Mouse (Mus musculus) left cerebral cortex, adult 2 months (tissue): ENCODE results near the gene Rapsn. TPM values are rescaled to one million over a fixed set of nuclear protein-coding genes. Genes with fewer than 3 reads are reported as not detected.
"Not testable (repeated sequence)": the region's sequence is repeated elsewhere in the genome, so short reads cannot be mapped to it uniquely, and the experiment has no call there.

Experiments used
- DNase-seq, 2 experiments: peaks; one replicate each; pipeline ENCODE4 v3.0.0; 2021 to 2022; ENCODE audit warnings: low spot score in 2 of 2, mixed read lengths in 1 of 2; ENCODE audit errors: extremely low spot score in 1 of 2
- H3K27ac ChIP-seq: fragments of 200-600 bp; 2 replicates; pipeline ENCODE4 v1.8.1; 2022
- H3K4me3 ChIP-seq: fragments of 200-600 bp; 2 replicates; pipeline ENCODE4 v1.8.1; 2022
- CTCF ChIP-seq: fragments of 200-600 bp; IDR thresholded peaks from 2 replicates; pipeline ENCODE4 v1.8.1; 2022; ENCODE audit warnings: antibody characterized with exemption, mild to moderate bottlenecking, moderate library complexity
- intact Hi-C: fragments of 180-260 bp; cut with DNase I; formaldehyde crosslinking; loops from one replicate; pipeline ENCODE4 v1.15.1; 2025
- long read RNA-seq, 2 experiments: library from polyadenylated mRNA; stranded (forward); transcript quantifications; one replicate each; pipeline ENCODE4 v2.0.0; 2021; ENCODE audit warnings: borderline mapping rate in 2 of 2
- total RNA-seq, 2 experiments: library from RNA; stranded (reverse); gene quantifications; 2 replicates each; pipeline ENCODE4 v1.2.3; 2021

Gene Rapsn
- total RNA-seq, result under 1 TPM; 0.44 to 0.57 TPM
- long read RNA-seq, experiment 1, result 0 reads
- long read RNA-seq, experiment 2, result 0 reads

DNA sequence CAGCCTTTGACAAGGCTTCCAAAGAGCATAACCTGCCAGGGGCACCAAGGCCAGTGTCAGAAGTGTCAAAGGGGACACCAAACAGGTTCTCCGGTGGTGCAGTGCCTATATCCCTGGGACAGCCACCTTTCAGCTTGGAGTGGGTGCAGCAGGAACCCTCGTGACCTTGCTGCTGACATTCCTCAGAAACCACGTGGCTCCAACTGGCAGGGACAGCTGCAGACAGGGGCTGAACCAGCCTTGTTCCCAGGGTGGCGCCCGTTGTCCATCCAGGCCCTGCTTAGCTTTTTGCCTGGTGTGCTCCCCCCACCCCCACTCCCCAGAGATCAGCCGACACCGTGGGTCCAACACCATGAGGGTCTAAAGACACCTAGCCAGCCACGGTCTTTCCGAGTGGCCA lies at the start of gene Rapsn:
Gene Rapsn (plus strand): TSS at position 236 of the 400 bp plus-strand sequence.
- no peak for TF ChIP-seq CTCF
- Histone ChIP-seq H3K4me3 (no peak within 1 kb of the TSS), H3K27ac (no peak within 1 kb of the TSS)
- intact Hi-C loops, result no loop called here
- DNase-seq, result no peak

- DNase-seq, result no peak
- no peak overlapping the region for H3K4me3 ChIP-seq
- intact Hi-C loops, result no loop called here
- H3K27ac ChIP-seq, result peak overlapping the region; percentile 69
- TF ChIP-seq CTCF, result no peak
Measured at GRCm38 (mm10) chr2:90986055-90986454, 49.4 kb upstream of the Rapsn start.

- TF ChIP-seq CTCF, result no peak
Measured at GRCm38 (mm10) chr2:91008536-91008935, 26.9 kb upstream of the Rapsn start.

DNA sequence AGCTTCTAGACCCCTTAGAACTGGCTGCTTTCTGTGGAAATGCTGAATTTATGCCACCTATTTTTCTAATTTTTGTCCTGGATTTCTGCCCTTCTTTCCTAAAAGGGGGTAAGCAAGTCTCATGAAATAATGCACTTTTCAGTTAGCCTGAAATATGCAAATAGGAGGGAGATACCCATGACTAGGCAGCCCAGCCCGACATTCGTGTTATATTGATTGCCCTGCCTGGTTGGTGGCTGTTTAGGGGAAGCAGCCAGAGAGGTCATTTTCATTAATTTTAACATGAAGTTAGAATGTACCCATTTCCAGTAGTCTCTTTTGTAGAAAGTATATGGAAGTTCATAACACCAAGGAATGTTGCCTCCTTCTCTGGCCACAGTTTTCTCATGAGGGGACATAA lies 21.5 kb upstream of the Rapsn start:
- no peak for DNase-seq
- peak overlapping the region; percentile 52; the same call in 1 of the 2 replicates for H3K27ac ChIP-seq
- intact Hi-C loops, result no loop called here
- no peak for TF ChIP-seq CTCF
- H3K4me3 ChIP-seq, result no peak overlapping the region

More at GRCm38 (mm10) chr2:91008536-91008935, 26.9 kb upstream of the Rapsn start:
- intact Hi-C loops, result no loop called here
- H3K27ac ChIP-seq, result no peak overlapping the region
- DNase-seq, result no peak
- no peak overlapping the region for H3K4me3 ChIP-seq

DNA sequence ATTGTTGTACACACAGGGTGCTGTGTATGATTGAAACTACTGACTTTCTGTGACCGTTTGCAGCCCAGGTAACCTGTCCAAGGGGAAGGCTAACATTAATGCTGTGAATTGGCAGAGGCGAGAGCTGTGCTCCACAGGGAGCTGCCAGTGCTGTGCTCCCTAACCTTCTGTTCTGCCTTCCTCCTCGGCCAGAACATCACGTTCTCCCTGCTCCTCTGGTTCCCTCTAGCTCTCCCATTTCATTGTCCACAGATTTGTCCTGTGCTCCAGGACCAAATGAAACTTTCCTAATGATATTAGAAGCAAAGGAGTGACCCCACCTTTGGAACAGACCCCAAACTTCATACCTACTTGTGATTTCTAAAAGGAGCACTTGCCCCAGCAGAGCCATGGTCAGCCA lies 20.0 kb upstream of the Rapsn start:
- H3K27ac ChIP-seq, result peak overlapping the region; percentile 52
- intact Hi-C loops, result loop anchor here (5.0 kb wide), 1 partner anchor 73 kb away; the partner anchor contains the start of gene Celf1
- DNase-seq, result no peak
- TF ChIP-seq CTCF, result no peak
- H3K4me3 ChIP-seq, result no peak overlapping the region

- Histone ChIP-seq H3K27ac (peak overlapping the region; percentile 34; the same call in 1 of the 2 replicates), H3K4me3 (no peak overlapping the region)
- no peak for DNase-seq
- intact Hi-C loops, result loop anchor here (5.0 kb wide), 1 partner anchor 76 kb away; the partner anchor contains the start of gene Celf1
- TF ChIP-seq CTCF, result peak; percentile 55
Measured at GRCm38 (mm10) chr2:91018061-91018788, 17.2 kb upstream of the Rapsn start.

- no peak for DNase-seq
- intact Hi-C loops, result loop anchor here (5.0 kb wide), 1 partner anchor 78 kb away; the partner anchor contains the start of gene Celf1
- no peak overlapping the region for H3K4me3 ChIP-seq
- H3K27ac ChIP-seq, result no peak overlapping the region
- no peak for TF ChIP-seq CTCF
Measured at GRCm38 (mm10) chr2:91019911-91020310, 15.5 kb upstream of the Rapsn start.

DNA sequence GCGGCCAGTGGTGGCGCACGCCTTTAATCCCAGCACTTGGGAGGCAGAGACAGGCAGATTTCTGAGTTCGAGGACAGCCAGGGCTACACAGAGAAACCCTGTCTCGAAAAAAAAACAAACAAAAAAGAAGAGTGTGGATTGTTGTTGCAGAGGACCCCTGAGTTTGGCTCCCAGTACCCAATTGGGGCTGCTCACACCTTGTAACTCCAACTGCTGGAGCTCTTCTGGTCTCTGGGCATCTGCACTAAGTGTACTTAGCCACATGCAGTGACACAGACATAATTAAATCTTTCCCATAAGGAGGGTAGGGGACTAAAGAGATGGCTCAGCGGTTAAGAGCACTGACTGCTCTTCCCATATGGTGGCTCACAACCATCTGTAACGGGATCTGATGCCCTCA lies 13.2 kb upstream of the Rapsn start:
- DNase-seq, H3K4me3 ChIP-seq, H3K27ac ChIP-seq, intact Hi-C loops: not testable (repeated sequence)

DNA sequence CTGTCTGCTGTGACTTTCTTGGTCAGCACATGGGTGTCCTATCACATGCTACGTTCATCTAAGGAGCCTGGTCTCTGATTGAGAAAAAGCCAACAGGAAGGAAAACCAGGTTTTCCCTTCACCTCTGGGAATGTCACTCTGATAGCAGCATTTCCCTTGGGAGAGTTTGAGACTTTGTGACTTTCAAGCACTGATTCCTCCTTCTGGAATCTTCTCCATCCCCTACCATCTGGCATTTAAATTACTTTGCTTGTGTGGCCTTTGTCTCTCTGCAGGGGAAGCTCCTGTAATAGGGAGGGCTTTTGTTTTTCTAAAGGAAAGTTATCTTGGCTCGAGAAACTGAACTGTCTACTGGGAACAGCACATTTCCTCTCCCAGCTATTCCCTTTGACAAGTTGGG lies 12.3 kb upstream of the Rapsn start:
- Histone ChIP-seq H3K4me3 (no peak overlapping the region), H3K27ac (peak overlapping the region; percentile 37; the same call in 1 of the 2 replicates)
- no peak for DNase-seq
- intact Hi-C loops, result no loop called here
- TF ChIP-seq CTCF, result no peak

GRCm38 (mm10) chr2:91023956-91024355 lies 11.5 kb upstream of the Rapsn start:
- no peak for DNase-seq
- Histone ChIP-seq H3K27ac (peak overlapping the region; percentile 82), H3K4me3 (no peak overlapping the region)
- TF ChIP-seq CTCF, result no peak
- intact Hi-C loops, result no loop called here

- intact Hi-C loops, result no loop called here
- no peak for DNase-seq
- TF ChIP-seq CTCF, result no peak
- Histone ChIP-seq H3K27ac (peak overlapping the region; percentile 90), H3K4me3 (no peak overlapping the region)
Measured at GRCm38 (mm10) chr2:91025081-91025516, 10.3 kb upstream of the Rapsn start.

DNA sequence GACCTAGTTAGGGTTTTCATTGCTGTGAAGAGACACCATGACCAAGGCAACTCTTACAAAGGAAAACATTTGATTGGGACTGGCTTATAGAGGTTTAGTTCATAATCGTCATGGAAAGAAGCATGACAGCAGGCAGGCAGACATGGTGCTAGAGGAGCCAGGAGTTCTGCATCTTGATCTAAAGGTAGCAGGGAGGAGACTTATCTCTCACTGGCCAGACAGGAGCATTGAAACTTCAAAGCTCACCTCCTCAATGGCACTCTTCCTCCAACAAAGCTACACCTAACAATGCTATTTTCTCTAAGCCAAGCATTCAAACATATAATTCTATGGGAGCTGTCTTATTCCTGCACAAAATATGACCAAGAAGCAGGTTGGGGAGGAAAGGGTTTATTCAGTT lies 8.9 kb upstream of the Rapsn start:
- no peak overlapping the region for H3K4me3 ChIP-seq
- TF ChIP-seq CTCF, result no peak
- DNase-seq, result no peak
- peak overlapping the region; percentile 90 for H3K27ac ChIP-seq
- intact Hi-C loops, result no loop called here
